Mouse (Mus musculus) thymus, adult 2 months (tissue): ENCODE results near the gene Rasgrp2.

ENCODE experiments used
- CTCF ChIP-seq: fragments of 200-500 bp; IDR thresholded peaks from 2 replicates; pipeline ENCODE4 v1.5.1; 2012; ENCODE audit warnings: mild to moderate bottlenecking, control low read depth, low read length, moderate library complexity, borderline replicate concordance; ENCODE audit not compliant: control insufficient read depth, poor library complexity, insufficient read depth; ENCODE audit errors: extremely low read depth
- POLR2A ChIP-seq: fragments of 200-500 bp; IDR thresholded peaks from 2 replicates; pipeline ENCODE4 v1.6.1; 2012; ENCODE audit warnings: mild to moderate bottlenecking, low read length, control low read depth, moderate library complexity; ENCODE audit not compliant: control insufficient read depth, poor library complexity, insufficient read depth; ENCODE audit errors: extremely low read depth

DNA sequence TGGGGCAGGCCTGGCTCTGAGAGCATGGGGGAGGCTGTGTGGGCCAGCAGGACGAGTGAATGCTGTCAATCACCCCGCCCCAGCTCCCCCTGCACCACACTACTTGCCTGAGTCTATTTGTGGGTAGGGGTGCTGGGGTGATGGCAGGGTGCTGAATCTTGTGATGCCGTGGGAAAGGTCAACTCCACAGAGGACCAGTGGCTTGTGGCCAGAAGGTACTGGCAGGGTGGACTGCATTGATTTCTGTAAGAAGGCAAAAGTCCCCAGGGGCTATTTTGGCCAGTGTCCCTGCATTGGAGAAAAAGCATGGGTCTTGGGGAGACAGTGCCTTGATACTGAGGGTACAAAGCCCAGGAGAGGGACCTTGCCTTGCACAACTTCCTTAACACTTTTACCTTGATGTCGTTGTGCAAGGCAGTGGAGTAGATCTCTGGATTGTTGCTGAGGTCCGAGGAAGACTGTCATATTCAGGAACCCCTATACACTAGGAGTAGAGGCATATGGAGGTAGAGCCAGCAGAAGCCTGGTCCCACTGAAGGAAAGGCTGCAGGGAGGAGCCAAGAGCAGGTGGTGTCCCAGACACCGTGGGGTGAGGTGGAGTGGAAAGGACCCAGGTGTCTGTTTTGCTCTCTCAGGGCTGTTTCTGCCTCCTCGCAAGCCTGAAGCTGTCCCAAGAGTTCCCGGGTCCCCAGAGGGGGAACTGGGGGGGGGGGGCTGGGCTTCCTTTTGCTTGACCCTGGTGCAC is 25.2 kb downstream of the Rasgrp2 start:
- no peak for TF ChIP-seq CTCF
- no peak for TF ChIP-seq POLR2A
